Comparison of ENCODE assay signal across 23 mouse cellular contexts in the genomic region with DNA sequence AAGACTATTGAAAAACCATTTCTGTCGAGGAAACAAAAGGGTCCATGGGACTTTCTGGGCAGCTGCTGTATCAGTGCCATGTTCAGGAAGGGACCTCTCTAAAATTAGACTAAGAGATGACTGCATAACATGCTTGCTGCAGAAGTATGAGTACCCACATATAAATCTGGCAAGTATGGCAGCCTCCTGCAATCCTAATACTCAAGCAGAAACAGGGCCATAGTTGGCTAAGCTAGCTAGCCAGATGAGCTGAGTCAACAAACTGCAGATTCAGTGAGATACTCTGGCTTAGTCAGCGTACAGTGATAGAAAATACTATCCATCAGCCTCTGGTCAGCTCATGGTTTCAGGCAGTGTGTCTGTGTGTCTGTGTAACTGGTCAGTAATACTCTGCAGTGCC. TPM values are rescaled to one million over a fixed set of nuclear protein-coding genes. Genes with fewer than 3 reads are reported as not detected.
DNase-seq lines count a peak whose midpoint lies in the region; ATAC-seq and TF ChIP-seq lines count a peak whose summit lies in the region.
"Had no signal": no experiment of that assay in that cellular context is flagged by ENCODE, and none has a peak within 500 bp of the region (broad histone marks: within the 10 kb centered on the region; RNA-seq: fewer than 3 reads in every experiment).

No protein-coding gene starts in this region.

- peak overlapping the region; percentile 35; the same call in 1 of the 2 replicates for H3K27ac ChIP-seq in heart, embryonic 16.5 days (ENCODE audit: low read length)
- H3K27ac ChIP-seq in liver, postnatal 0 days (ENCODE audit: low read depth): no peak overlapping the region
- H3K27ac ChIP-seq in liver, embryonic 11.5 days (ENCODE audit: low read depth, low read length): no peak overlapping the region
- H3K27ac ChIP-seq: embryonic facial prominence, embryonic 10.5 days; forebrain, embryonic 10.5 days; heart, embryonic 13.5 days; hindbrain, embryonic 10.5 days; intestine, embryonic 15.5 days had no signal

- TF ChIP-seq CTCF in liver, postnatal 0 days (IDR thresholded peaks at IDR 0.05; ENCODE audit: low read depth): no peak

- no peaks in the 10 kb centered on the region for H3K27me3 ChIP-seq in heart, embryonic 16.5 days (ENCODE audit: control insufficient read depth, insufficient read depth, low read length)
- H3K27me3 ChIP-seq in liver, postnatal 0 days (ENCODE audit: insufficient read depth, low read length): no peaks in the 10 kb centered on the region
- no peaks in the 10 kb centered on the region for H3K27me3 ChIP-seq in liver, embryonic 11.5 days (replicated peaks; ENCODE audit: control insufficient read depth, insufficient read depth, low read length)
- H3K27me3 ChIP-seq: heart, embryonic 13.5 days; intestine, embryonic 15.5 days had no signal

- WGBS in heart, embryonic 16.5 days: 70% methylated on average over 2 of the region's 2 CpGs
- WGBS in liver, postnatal 0 days (ENCODE audit: insufficient replicate concordance): 80% methylated on average over 2 of the region's 2 CpGs
- WGBS in liver, embryonic 11.5 days: 91% methylated on average over 2 of the region's 2 CpGs

- peaks cover 7% of the 10 kb centered on the region for H3K4me1 ChIP-seq in heart, embryonic 16.5 days (ENCODE audit: control insufficient read depth, insufficient read depth, low read length)
- no peaks in the 10 kb centered on the region for H3K4me1 ChIP-seq in liver, postnatal 0 days (ENCODE audit: insufficient read depth)
- H3K4me1 ChIP-seq in liver, embryonic 11.5 days (replicated peaks; ENCODE audit: control insufficient read depth, insufficient read depth, low read length): no peaks in the 10 kb centered on the region
- H3K4me1 ChIP-seq: embryonic facial prominence, embryonic 10.5 days; forebrain, embryonic 10.5 days; hindbrain, embryonic 10.5 days; intestine, embryonic 15.5 days had no signal

- no peaks in the 10 kb centered on the region for H3K9me3 ChIP-seq in heart, embryonic 16.5 days (replicated peaks; ENCODE audit: control insufficient read depth, low read length)
- no peaks in the 10 kb centered on the region for H3K9me3 ChIP-seq in liver, postnatal 0 days (ENCODE audit: low read length)
- no peaks in the 10 kb centered on the region for H3K9me3 ChIP-seq in liver, embryonic 11.5 days (ENCODE audit: control insufficient read depth, low read length)
- H3K9me3 ChIP-seq: embryonic facial prominence, embryonic 10.5 days; forebrain, embryonic 10.5 days; G1E; heart, embryonic 13.5 days; hindbrain, embryonic 10.5 days; intestine, embryonic 15.5 days had no signal

- no peak for DNase-seq in heart, postnatal 25 days (ENCODE audit: low spot score)
- no peak for DNase-seq in liver, postnatal 0 days
- DNase-seq in liver, embryonic 11.5 days (ENCODE audit: low spot score): no peak
- DNase-seq: adrenal gland, postnatal 14 days; B cell, adult 2 months; cerebellum, adult 11-12 months; cerebellum, adult 9-10 months; cerebellum, postnatal 25 days; gastrocnemius, postnatal 14 days; heart, postnatal 10 days; kidney, adult 2 months had no signal

- TF ChIP-seq EP300 in liver, postnatal 0 days (IDR thresholded peaks at IDR 0.05; ENCODE audit: low read depth): no peak

- intact Hi-C loops in heart, postnatal 25 days (cut with DNase I): no loop called here

- no peak for ATAC-seq in heart, embryonic 16.5 days (replicated peaks; ENCODE audit: extremely low read depth, insufficient read depth, low FRiP score)
- ATAC-seq in liver, postnatal 0 days: 0 out of 2 replicates have a peak, but pooled peaks have one; percentile 13
- ATAC-seq in liver, embryonic 11.5 days (replicated peaks; ENCODE audit: low FRiP score): no peak
- ATAC-seq in megakaryocyte-erythroid progenitor cell, adult 5-6 weeks (replicated peaks; ENCODE audit: low FRiP score, low TSS enrichment, poor library complexity, severe bottlenecking): 0 out of 2 replicates have a peak, but pooled peaks have one; percentile 14
- ATAC-seq in erythroblast, adult 5-6 weeks (replicated peaks; ENCODE audit: low FRiP score, poor library complexity, severe bottlenecking): no peak
- ATAC-seq: CD4-positive, CD25-positive, alpha-beta regulatory T cell, adult 4 months; forebrain, embryonic 14.5 days; intestine, embryonic 15.5 days had no signal

- no peak overlapping the region for H3K4me3 ChIP-seq in heart, embryonic 16.5 days (ENCODE audit: low read length)
- no peak overlapping the region for H3K4me3 ChIP-seq in liver, postnatal 0 days (ENCODE audit: low read depth, low read length)
- no peak overlapping the region for H3K4me3 ChIP-seq in liver, embryonic 11.5 days (ENCODE audit: low read depth, low read length)
- H3K4me3 ChIP-seq: embryonic facial prominence, embryonic 10.5 days; erythroblast, embryonic 14.5 days; forebrain, embryonic 10.5 days; heart, embryonic 13.5 days; hindbrain, embryonic 10.5 days; intestine, embryonic 15.5 days had no signal

- H3K4me2 ChIP-seq in heart, embryonic 16.5 days (ENCODE audit: low read depth, low read length): no peak overlapping the region
- no peak overlapping the region for H3K4me2 ChIP-seq in liver, postnatal 0 days (ENCODE audit: low read depth, low read length)
- H3K4me2 ChIP-seq in liver, embryonic 11.5 days: no peak overlapping the region
- H3K4me2 ChIP-seq: heart, embryonic 13.5 days; intestine, embryonic 15.5 days had no signal

- no peak overlapping the region for H3K9ac ChIP-seq in heart, embryonic 16.5 days (ENCODE audit: low read length)
- H3K9ac ChIP-seq in liver, postnatal 0 days (replicated peaks): no peak overlapping the region
- H3K9ac ChIP-seq in liver, embryonic 11.5 days (ENCODE audit: low read depth, low read length): no peak overlapping the region
- H3K9ac ChIP-seq: heart, embryonic 13.5 days; intestine, embryonic 15.5 days had no signal

- peaks cover 23% of the 10 kb centered on the region for H3K36me3 ChIP-seq in heart, embryonic 16.5 days (ENCODE audit: control insufficient read depth, insufficient read depth)
- peaks cover 36% of the 10 kb centered on the region for H3K36me3 ChIP-seq in liver, postnatal 0 days (replicated peaks; ENCODE audit: insufficient read depth, low read length)
- peaks cover 8% of the 10 kb centered on the region; the same call in 1 of the 2 replicates for H3K36me3 ChIP-seq in liver, embryonic 11.5 days (ENCODE audit: control insufficient read depth, insufficient read depth, low read length)
- H3K36me3 ChIP-seq: intestine, embryonic 15.5 days had no signal

RNA-seq across cellular contexts. Expression of gene St7, which starts 22.9 kb away (rescaled TPM):
- 26.1 and 30.2 TPM in 2 replicates for polyA plus RNA-seq in heart, embryonic 16.5 days (2015; fragmentation: Nextera tagmentation; extraction: Ambion mirVana)
- total RNA-seq in heart, postnatal 25 days (2021): 10 to 100 TPM; 16.6 to 16.7 TPM
- polyA plus RNA-seq in liver, postnatal 0 days (2015; fragmentation: Nextera tagmentation; extraction: Ambion mirVana): 11.0 and 11.9 TPM in 2 replicates
- 16.9 and 18.6 TPM in 2 replicates for polyA plus RNA-seq in liver, embryonic 11.5 days (2014; fragmentation: Nextera tagmentation; extraction: Ambion mirVana)
- total RNA-seq in megakaryocyte-erythroid progenitor cell, adult 5-6 weeks (2014; fragmentation: Nextera tagmentation): 43.4 and 60.5 TPM in 2 replicates
- 38.4 and 38.6 TPM in 2 replicates for total RNA-seq in megakaryocyte-erythroid progenitor cell, adult 5-6 weeks (2017)
- 29.0 and 73.4 TPM in 2 replicates for total RNA-seq in erythroblast, adult 5-6 weeks (2015; ENCODE audit: low replicate concordance)
- 73.5 and 90.6 TPM in 2 replicates for total RNA-seq in erythroblast, adult 5-6 weeks (2017; ENCODE audit: low replicate concordance)

RNA-seq across cellular contexts. Expression of gene Capza2, which starts 33.8 kb away (rescaled TPM):
- polyA plus RNA-seq in heart, embryonic 16.5 days (2015; fragmentation: Nextera tagmentation; extraction: Ambion mirVana): 213 and 260 TPM in 2 replicates
- 100 to 1,000 TPM; 141 to 158 TPM for total RNA-seq in heart, postnatal 25 days (2021)
- 104 and 107 TPM in 2 replicates for polyA plus RNA-seq in liver, postnatal 0 days (2015; fragmentation: Nextera tagmentation; extraction: Ambion mirVana)
- polyA plus RNA-seq in liver, embryonic 11.5 days (2014; fragmentation: Nextera tagmentation; extraction: Ambion mirVana): 164 and 186 TPM in 2 replicates
- 75.8 and 85.8 TPM in 2 replicates for total RNA-seq in megakaryocyte-erythroid progenitor cell, adult 5-6 weeks (2014; fragmentation: Nextera tagmentation)
- total RNA-seq in megakaryocyte-erythroid progenitor cell, adult 5-6 weeks (2017): 190 and 260 TPM in 2 replicates
- total RNA-seq in erythroblast, adult 5-6 weeks (2015; ENCODE audit: low replicate concordance): 84.5 and 87.1 TPM in 2 replicates
- total RNA-seq in erythroblast, adult 5-6 weeks (2017; ENCODE audit: low replicate concordance): 87.0 and 89.0 TPM in 2 replicates

Comparison
In these comparisons a context has a peak if more than half of its experiments do, and no peak if none do; other contexts are left out.
1. ATAC-seq: peak in liver, postnatal 0 days (single experiment) and megakaryocyte-erythroid progenitor cell, adult 5-6 weeks (single experiment); none in heart, embryonic 16.5 days (single experiment), liver, embryonic 11.5 days (single experiment) and erythroblast, adult 5-6 weeks (single experiment).